Mouse (Mus musculus) liver, embryonic 15.5 days (tissue): ENCODE data around the gene Sp110. TPM values are rescaled to one million over a fixed set of nuclear protein-coding genes. Genes with fewer than 3 reads are reported as not detected.
"Not testable (repeated sequence)": the region's sequence is repeated elsewhere in the genome, so short reads cannot be mapped to it uniquely, and the experiment has no call there.

Source experiments
- ATAC-seq: fragments of 200-750 bp; cut with Nextera tagmentation; 2 replicates; pipeline ENCODE4 v1.8.0; 2017; ENCODE audit warnings: moderate number of reproducible peaks, mild to moderate bottlenecking, moderate library complexity; ENCODE audit not compliant: insufficient read depth
- H3K27ac ChIP-seq: fragments of 300-500 bp; sonication (generic); replicated peaks from 2 replicates; pipeline ENCODE4 v1.5.1; 2015; ENCODE audit warnings: mild to moderate bottlenecking, inconsistent platforms
- H3K27me3 ChIP-seq: fragments of 300-500 bp; sonication (generic); 2 replicates; pipeline ENCODE4 v1.6.1; 2015; ENCODE audit warnings: mild to moderate bottlenecking, inconsistent platforms
- H3K36me3 ChIP-seq: fragments of 300-500 bp; sonication (generic); replicated peaks from 2 replicates; pipeline ENCODE4 v1.6.1; 2015; ENCODE audit warnings: moderate library complexity, mild to moderate bottlenecking, inconsistent platforms
- H3K4me1 ChIP-seq: fragments of 300-500 bp; sonication (generic); replicated peaks from 2 replicates; pipeline ENCODE4 v1.6.1; 2015; ENCODE audit warnings: inconsistent platforms
- H3K4me2 ChIP-seq: fragments of 300-500 bp; sonication (generic); 2 replicates; pipeline ENCODE4 v1.6.1; 2015; ENCODE audit warnings: moderate library complexity, mild to moderate bottlenecking, inconsistent platforms
- H3K4me3 ChIP-seq: fragments of 300-500 bp; sonication (generic); replicated peaks from 2 replicates; pipeline ENCODE4 v1.5.1; 2015; ENCODE audit warnings: mild to moderate bottlenecking, inconsistent platforms
- H3K9ac ChIP-seq: fragments of 300-500 bp; sonication (generic); 2 replicates; pipeline ENCODE4 v1.6.1; 2015; ENCODE audit warnings: moderate library complexity, mild to moderate bottlenecking, inconsistent platforms
- H3K9me3 ChIP-seq: fragments of 300-500 bp; sonication (generic); replicated peaks from 2 replicates; pipeline ENCODE4 v1.6.1; 2016; ENCODE audit warnings: inconsistent platforms
- WGBS: fragments of 180-500 bp; shearing (Covaris S2); methylation state at CpG from one replicate; pipeline ENCODE4 v1.1.7; 2015; ENCODE audit warnings: mixed read lengths; ENCODE audit not compliant: insufficient replicate concordance; 5-methylcytosine and 5-hydroxymethylcytosine counted together
- polyA plus RNA-seq: library from polyadenylated mRNA; unstranded; fragments of >200 nt; fragmentation: Nextera tagmentation; extraction: Ambion mirVana; gene quantifications from 2 replicates; pipeline ENCODE4 v1.2.1, GENCODE M21; 2015

The Sp110 gene
- polyA plus RNA-seq, 1 experiment from 2014 or later, result 5.7 TPM

DNA sequence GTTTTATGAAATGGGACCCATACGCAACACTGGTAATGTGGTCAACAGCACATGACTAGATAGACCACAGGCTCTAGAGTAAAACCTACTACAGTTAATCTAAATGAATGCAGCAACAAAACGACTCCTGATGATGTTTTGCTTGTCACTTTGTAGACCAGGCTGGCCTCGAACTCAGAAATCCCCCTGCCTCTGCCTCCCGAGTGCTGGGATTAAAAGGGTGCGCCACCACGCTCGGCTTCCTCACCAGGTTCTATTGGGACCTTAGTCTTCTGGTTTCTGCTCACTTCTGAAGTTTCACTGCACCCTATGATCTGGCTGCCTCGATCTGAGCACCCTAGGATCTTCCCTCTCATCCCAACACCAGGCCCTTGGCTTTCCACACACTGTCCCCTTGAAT, 6.1 kb downstream of the Sp110 start:
- WGBS, result 68% methylated on average over 8 of the region's 8 CpGs
- not testable (repeated sequence) for H3K27me3 ChIP-seq, H3K4me2 ChIP-seq, H3K9ac ChIP-seq, ATAC-seq, H3K4me1 ChIP-seq, H3K36me3 ChIP-seq, H3K27ac ChIP-seq, H3K4me3 ChIP-seq, H3K9me3 ChIP-seq

DNA sequence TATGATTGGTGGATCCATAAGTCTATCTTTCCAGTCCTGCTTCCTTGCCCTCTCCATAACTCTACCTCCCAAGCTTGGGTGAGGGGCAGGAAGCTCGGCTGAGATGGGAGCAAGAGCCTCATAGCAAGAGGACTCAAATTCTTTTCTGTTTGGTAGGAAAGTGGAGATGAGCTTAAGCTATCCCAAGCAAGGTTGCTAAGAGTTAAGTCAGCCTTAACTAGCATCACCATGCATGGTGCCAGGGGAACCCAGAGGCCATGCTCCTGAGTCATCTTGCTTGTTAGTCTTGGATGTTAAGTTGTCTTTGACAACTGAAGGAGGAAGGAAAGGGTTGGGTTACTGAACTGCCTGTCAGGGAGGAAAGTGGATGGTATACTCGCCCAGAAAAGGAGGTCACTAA, 9.9 kb downstream of the Sp110 start:
- not testable (repeated sequence) for ATAC-seq, H3K9ac ChIP-seq, H3K4me3 ChIP-seq, H3K9me3 ChIP-seq, H3K36me3 ChIP-seq, H3K27me3 ChIP-seq, H3K27ac ChIP-seq, H3K4me2 ChIP-seq, H3K4me1 ChIP-seq
- WGBS, result 53% methylated on average over 1 of the region's 2 CpGs

DNA sequence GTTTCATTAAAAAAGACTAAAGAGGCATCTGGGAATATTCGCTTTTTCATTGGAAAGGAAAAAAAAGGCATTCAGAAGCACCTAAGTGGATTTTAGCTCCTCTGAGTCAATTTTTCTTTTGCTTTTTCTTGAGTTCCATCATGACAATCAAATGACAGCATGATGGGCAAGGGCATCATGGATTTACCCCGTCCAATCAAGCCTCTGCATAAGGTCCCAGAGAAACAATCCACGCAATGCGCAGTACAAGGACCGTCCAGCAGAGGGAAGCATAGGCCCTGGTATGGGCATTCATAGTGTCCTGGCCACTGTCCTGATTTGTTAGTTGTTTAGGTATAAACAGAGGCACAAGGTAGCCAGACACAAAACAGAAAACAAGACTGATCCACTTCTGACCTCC, 17.1 kb downstream of the Sp110 start:
- not testable (repeated sequence) for H3K36me3 ChIP-seq, H3K27ac ChIP-seq, H3K4me1 ChIP-seq, H3K9me3 ChIP-seq, H3K4me2 ChIP-seq, H3K27me3 ChIP-seq, H3K9ac ChIP-seq, ATAC-seq, H3K4me3 ChIP-seq
- 28% methylated on average over 5 of the region's 5 CpGs for WGBS

DNA sequence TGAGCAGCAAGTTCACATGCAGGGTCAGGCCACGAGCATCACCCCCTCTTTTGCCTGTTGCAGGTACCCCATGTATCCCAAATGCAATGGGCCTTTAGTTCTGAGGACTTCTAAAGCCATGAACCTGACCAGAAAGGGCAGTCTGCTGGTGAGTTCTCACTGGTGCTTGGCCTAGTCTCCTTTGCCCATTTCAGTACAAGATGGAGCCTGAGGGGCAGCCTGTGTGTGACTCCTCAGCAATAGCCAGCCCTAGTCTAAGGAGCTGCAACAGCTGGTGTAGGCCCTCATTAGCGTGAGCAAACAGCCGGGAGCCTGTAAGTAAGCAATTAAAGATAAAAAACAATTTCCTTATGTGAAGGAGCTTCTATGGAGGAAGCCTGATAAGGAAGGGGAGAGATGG, 18.0 kb downstream of the Sp110 start:
- ATAC-seq, H3K27me3 ChIP-seq, H3K36me3 ChIP-seq, H3K4me1 ChIP-seq, H3K4me2 ChIP-seq, H3K27ac ChIP-seq, H3K4me3 ChIP-seq, H3K9me3 ChIP-seq, H3K9ac ChIP-seq: not testable (repeated sequence)
- WGBS, result 39% methylated on average over 3 of the region's 3 CpGs

DNA sequence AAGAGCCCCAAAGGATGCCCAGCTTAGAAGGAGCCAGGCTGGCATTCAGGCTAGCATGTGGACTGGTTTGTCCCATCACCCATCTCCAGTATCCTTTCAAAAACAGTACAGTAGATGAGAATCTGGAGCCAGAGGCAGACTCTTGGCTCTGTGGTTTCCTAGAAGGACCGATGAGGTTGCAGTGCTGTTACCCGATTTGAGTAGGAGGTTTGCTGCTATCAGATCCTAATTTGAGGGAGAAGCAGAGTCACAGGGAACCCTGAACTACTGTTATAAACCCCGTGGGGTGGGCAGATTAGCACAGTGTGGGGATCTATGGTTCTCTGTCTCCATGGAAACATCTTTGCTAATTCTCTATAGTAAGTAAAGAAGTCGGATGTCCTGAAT, 18.5 kb downstream of the Sp110 start:
- ATAC-seq, result not testable (repeated sequence)

DNA sequence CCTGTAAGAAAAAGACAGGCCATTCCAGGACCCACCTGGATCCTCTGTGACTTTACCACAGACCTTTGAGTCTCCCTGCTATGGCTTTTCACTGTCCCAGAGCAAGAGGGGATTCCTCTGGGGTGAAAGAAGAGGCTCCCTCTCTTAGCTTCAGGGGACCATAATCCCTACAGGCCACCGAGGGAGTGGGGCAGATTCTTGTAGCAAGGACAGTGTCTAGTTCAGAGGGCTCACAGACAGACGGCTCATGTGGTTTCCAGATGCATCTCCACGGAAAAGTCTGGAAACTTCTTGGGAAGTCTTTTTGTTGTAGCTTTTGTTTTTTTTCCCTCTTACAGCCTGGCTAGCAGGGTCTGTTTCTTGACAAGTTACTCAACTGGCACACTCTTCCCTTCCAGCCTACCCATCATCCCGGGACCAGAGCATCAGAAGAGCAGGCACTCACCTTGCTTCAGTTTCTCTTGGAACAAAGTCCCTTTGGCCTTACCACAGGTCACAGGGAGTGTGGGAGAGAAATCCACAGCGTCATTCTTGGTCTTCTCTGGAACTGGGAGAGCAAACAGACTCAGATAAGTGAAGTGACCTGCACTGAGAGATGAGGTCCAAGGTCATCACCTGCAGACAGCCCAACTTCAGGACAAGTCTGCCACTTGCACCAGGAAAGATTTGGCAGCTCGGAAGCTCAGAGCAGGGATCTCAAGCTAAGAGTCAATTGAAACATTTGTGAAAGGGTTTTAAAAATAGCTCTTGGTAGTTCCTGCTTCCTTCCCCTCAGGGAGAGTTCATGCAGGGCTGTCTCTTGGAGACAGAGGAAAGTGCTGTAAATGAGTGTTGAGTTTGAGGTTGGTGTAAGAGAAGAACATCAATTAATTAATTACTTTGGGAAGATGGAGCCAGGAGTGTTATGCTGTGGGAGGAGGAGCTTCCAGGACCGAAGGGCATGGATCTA, 19.1 kb downstream of the Sp110 start:
- 60% methylated on average over 6 of the region's 7 CpGs for WGBS

More for the DNA sequence above, 18.5 kb downstream of the Sp110 start:
- H3K9me3 ChIP-seq, H3K27ac ChIP-seq, H3K4me1 ChIP-seq, H3K9ac ChIP-seq, H3K27me3 ChIP-seq, H3K4me3 ChIP-seq, H3K36me3 ChIP-seq, H3K4me2 ChIP-seq: not testable (repeated sequence)
- 31% methylated on average over 3 of the region's 4 CpGs for WGBS

DNA sequence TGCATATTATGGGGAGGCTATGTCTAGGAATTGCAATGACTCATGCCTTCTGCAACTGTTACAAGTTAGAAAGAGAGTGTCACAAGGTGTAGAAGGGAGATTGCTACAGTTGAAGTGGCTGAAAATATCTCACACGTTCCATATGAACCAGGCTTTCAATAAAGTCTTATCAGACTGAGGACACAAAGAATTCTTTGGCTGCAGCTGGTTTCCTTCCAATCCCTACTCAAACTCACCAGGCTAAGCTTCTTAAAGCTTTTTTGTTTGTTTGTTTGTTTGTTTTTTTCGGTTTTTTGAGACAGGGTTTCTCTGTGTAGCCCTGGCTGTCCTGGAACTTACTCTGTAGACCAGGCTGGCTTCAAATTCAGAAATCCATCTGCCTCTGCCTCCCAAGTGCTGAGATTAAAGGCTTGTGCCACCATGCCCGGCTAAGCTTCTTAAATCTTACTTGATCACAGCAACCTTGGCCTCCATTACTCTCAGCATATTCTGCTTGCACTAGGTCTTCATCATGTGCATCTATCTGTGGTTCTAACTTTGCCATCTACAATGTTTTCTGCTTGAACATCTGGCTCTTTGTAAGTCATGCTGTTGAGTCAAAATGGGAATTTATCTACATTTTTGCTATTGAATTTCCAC, 20.1 kb downstream of the Sp110 start:
- H3K27ac ChIP-seq, H3K9me3 ChIP-seq, H3K4me1 ChIP-seq, H3K4me2 ChIP-seq, H3K4me3 ChIP-seq, ATAC-seq, H3K9ac ChIP-seq, H3K36me3 ChIP-seq, H3K27me3 ChIP-seq: not testable (repeated sequence)
- 28% methylated on average over 3 of the region's 3 CpGs for WGBS

More for the DNA sequence above, 19.1 kb downstream of the Sp110 start:
- not testable (repeated sequence) for H3K27ac ChIP-seq, H3K4me3 ChIP-seq, H3K4me2 ChIP-seq, H3K4me1 ChIP-seq, H3K9me3 ChIP-seq, H3K36me3 ChIP-seq, ATAC-seq, H3K9ac ChIP-seq, H3K27me3 ChIP-seq

DNA sequence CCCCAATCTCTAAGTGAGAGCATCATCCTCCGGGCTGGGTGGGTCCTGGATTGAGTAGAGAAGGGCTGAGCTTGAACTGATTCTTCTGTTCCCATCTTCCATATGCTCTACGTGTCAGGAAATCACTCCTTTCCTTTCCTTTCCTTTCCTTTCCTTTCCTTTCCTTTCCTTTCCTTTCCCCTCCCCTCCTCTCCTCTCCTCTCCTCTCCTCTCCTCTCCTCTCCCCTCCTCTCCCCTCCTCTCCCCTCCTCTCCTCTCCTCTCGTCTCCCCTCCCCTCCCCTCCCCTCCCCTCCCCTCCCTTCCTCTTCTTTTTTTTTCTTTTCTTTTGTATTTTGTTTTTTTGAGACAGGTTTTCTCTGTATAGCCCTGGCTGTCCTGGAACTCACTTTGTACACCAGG, 23.2 kb downstream of the Sp110 start, which contains the start of gene G530012D18Rik:
Gene G530012D18Rik (plus strand): TSS at position 301 of the 400 bp plus-strand sequence.
- WGBS, result 74% methylated on average over 2 of the region's 3 CpGs
- not testable (repeated sequence) for H3K4me2 ChIP-seq, H3K9ac ChIP-seq, H3K9me3 ChIP-seq, H3K4me3 ChIP-seq, H3K4me1 ChIP-seq, H3K27ac ChIP-seq, ATAC-seq, H3K27me3 ChIP-seq, H3K36me3 ChIP-seq

DNA sequence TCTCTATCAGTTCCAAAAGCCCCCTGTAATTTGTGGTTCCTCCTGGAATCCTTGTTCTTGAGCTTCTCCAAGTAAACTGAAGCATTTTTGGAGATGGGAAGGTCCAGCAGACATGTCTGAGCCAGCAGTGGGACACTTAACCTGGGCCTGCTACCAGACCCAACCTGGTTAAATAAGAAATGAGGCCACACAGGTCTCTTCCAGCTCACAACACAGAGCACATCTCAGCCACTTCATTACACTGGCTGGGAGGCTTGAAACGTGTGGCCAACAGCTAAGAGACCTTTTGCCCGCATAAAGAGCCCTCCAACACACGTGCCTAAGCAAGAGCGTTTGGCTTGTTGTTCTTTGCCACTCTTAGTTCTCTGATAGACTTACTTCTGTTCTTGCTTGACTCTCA, 25.1 kb downstream of the Sp110 start:
- H3K27ac ChIP-seq, H3K4me1 ChIP-seq, H3K9ac ChIP-seq, H3K36me3 ChIP-seq, H3K9me3 ChIP-seq, ATAC-seq, H3K4me3 ChIP-seq, H3K4me2 ChIP-seq, H3K27me3 ChIP-seq: not testable (repeated sequence)
- WGBS, result 57% methylated on average over 4 of the region's 4 CpGs

DNA sequence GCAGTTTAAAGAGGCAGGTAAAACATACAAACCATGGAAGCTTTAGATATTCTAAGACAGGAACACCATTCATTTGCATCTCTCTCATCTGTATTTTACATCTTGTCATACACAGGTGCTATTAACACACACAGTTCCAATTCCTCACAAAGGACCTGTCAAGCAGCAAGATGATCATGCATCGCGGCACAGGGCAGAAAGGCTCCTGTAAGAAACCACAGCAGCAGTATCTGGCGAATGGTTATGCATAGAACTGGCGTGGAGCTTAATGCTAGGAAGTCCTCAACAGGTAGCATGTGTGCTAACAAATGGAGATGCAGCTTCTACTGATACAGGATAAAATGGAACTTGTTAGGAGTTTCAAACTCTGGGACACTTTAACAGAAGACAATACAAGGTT, 43.4 kb downstream of the Sp110 start:
- ATAC-seq, H3K27me3 ChIP-seq, H3K9me3 ChIP-seq, H3K9ac ChIP-seq, H3K27ac ChIP-seq, H3K4me3 ChIP-seq, H3K4me1 ChIP-seq, H3K4me2 ChIP-seq, H3K36me3 ChIP-seq: not testable (repeated sequence)
- WGBS, result 65% methylated on average over 4 of the region's 4 CpGs

DNA sequence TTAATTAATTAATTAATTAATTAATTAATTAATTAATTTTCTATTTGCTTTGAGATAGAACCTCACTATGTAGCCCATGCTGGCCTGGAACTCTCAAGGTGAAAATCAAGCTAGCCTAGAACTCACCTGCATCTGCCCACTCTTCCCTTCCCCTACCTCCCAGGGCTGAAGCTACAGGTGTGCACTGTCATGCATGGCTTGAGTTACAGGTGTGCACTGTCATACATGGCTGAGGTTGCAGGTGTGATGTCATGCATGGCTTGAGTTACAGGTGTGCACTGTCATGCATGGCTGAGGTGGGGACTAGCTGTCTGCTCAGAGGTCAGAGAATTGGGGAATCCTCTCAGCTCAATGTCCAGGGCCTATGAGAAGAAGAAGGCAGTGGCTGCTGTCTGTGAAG, 52.2 kb downstream of the Sp110 start:
- not testable (repeated sequence) for H3K9me3 ChIP-seq, H3K27me3 ChIP-seq, ATAC-seq, H3K9ac ChIP-seq, H3K4me2 ChIP-seq, H3K4me3 ChIP-seq, H3K36me3 ChIP-seq, H3K4me1 ChIP-seq, H3K27ac ChIP-seq
